Mouse (Mus musculus): ENCODE measurements around the gene Tlx1. TPM values are rescaled to one million over a fixed set of nuclear protein-coding genes. Genes with fewer than 3 reads are reported as not detected.
A peak's percentile ranks its signal among the peaks of the same experiment; 100 is the strongest.

Tlx1 gene
- total and polyA plus RNA-seq, 2 experiments = 0.05 TPM; not detected in 1

DNA sequence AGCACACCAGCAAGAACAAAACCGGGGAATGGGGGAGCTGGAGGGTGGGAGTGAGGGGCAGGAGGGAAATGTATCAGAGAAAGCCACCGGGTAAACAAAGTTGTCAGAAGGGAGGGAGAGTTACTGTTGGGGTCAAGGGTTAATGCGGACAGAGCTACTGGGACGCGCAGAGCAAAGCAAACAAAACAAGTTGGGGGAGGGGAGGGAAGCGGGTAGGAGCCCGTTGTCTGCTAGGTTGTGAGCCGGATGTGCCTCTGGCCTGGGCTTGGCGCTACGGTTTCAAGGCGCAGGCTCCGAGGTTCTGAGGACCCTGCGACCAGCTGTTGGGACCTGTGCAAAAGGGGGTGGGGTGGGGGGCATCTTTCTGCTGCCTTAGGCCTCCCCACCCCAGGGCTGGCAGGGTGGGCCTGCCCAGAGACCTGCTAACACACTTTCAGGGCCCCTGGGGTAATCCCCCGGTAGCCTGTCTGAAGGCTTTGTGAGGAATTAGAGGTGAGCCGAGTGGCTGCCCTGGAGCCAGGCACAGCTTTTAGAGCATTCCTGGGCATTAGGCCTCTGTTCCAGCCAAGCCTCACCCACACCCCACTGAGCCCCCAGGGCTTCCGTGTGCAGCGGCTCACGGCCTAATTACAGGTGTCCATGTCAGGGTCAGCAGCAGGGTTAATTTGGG, 36.6 kb upstream of the Tlx1 start:
- peak overlapping the region; percentile 56 for H3K27ac ChIP-seq (replicated peaks; ENCODE audit: insufficient read depth, low read depth, low read length)
- H3K27me3 ChIP-seq (ENCODE audit: control insufficient read depth, insufficient read depth, low read length) = no peaks in the 10 kb centered on the region
- no peak for TF ChIP-seq CTCF (IDR thresholded peaks at IDR 0.05; ENCODE audit: low read depth, low read length)
- TF ChIP-seq POLR2A (IDR thresholded peaks at IDR 0.05; ENCODE audit: extremely low read depth, insufficient read depth, low read length) = no peak
- no peaks in the 10 kb centered on the region for H3K79me2 ChIP-seq (ENCODE audit: control insufficient read depth, insufficient read depth, low read length)
- DNase-seq (ENCODE audit: extremely low read depth, low read depth, low spot score) = peak; percentile 81
- peak overlapping the region; percentile 46 for H3K9ac ChIP-seq (ENCODE audit: low read depth, low read length)
- H3K36me3 ChIP-seq (ENCODE audit: control insufficient read depth, insufficient read depth, low read length) = no peaks in the 10 kb centered on the region
- no peak overlapping the region for H3K4me3 ChIP-seq (ENCODE audit: insufficient read depth, low read depth, low read length)
- WGBS = 10% methylated on average over 18 of the region's 18 CpGs
- peaks cover 5% of the 10 kb centered on the region; the same call in 1 of the 2 replicates for H3K4me1 ChIP-seq (ENCODE audit: control insufficient read depth, insufficient read depth, low read length)

DNA sequence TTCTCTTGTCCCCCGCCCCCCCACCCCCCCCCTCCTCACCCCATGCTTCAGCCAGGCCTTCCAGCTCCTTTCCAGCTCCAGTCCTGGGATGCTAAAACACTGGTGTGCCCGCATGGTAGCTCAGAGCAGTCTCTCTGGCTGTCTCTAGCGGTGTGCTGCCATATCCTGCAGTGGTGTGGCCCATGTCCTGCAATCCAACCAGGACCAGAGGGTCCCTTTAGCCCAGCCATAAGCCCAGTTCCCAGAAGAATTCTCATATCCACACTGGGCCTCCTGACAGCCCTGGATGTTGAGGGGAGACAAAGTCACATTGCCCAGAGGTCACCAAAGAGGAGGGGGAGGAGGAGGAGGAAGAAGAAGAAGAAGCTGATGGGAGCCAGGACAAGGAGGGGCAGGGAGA, 35.7 kb upstream of the Tlx1 start:
- Histone ChIP-seq H3K9ac (ENCODE audit: low read depth, low read length) (no peak overlapping the region), H3K27ac (replicated peaks; ENCODE audit: insufficient read depth, low read depth, low read length) (no peak overlapping the region), H3K36me3 (ENCODE audit: control insufficient read depth, insufficient read depth, low read length) (no peaks in the 10 kb centered on the region), H3K79me2 (ENCODE audit: control insufficient read depth, insufficient read depth, low read length) (no peaks in the 10 kb centered on the region), H3K4me3 (ENCODE audit: insufficient read depth, low read depth, low read length) (no peak overlapping the region), H3K4me1 (ENCODE audit: control insufficient read depth, insufficient read depth, low read length) (peaks cover 5% of the 10 kb centered on the region; the same call in 1 of the 2 replicates), H3K27me3 (ENCODE audit: control insufficient read depth, insufficient read depth, low read length) (no peaks in the 10 kb centered on the region)
- TF ChIP-seq POLR2A (IDR thresholded peaks at IDR 0.05; ENCODE audit: extremely low read depth, insufficient read depth, low read length) (no peak), CTCF (IDR thresholded peaks at IDR 0.05; ENCODE audit: low read depth, low read length) (no peak)
- WGBS = 92% methylated on average over 2 of the region's 3 CpGs
- no peak for DNase-seq (ENCODE audit: extremely low read depth, low read depth, low spot score)

DNA sequence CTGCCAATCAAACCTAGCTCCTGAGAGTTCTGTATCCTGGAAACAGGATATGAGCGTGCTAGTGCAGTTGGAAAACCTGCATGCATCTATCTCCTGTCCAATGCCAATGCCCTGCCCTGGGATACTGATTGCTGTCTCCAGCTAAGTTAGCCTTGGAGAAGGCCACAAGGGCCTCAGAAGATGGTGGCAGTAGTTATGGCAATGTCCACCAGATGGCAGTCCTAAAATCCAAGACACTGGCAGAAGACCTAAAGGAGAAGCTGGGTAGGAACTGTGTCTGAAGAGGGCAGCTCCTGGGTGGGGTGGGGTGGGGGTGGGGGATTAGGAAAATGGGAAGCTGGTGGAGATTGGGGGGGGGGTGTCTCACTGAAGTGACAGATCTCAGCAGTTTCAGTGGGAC, 33.7 kb upstream of the Tlx1 start:
- peak; percentile 30 for DNase-seq (ENCODE audit: extremely low read depth, low read depth, low spot score)
- TF ChIP-seq POLR2A (IDR thresholded peaks at IDR 0.05; ENCODE audit: extremely low read depth, insufficient read depth, low read length) = no peak
- peak; percentile 44; the same call in 1 of the 2 replicates for TF ChIP-seq CTCF (IDR thresholded peaks at IDR 0.05; ENCODE audit: low read depth, low read length)
- no peaks in the 10 kb centered on the region for H3K27me3 ChIP-seq (ENCODE audit: control insufficient read depth, insufficient read depth, low read length)
- H3K36me3 ChIP-seq (ENCODE audit: control insufficient read depth, insufficient read depth, low read length) = no peaks in the 10 kb centered on the region
- H3K4me3 ChIP-seq (ENCODE audit: insufficient read depth, low read depth, low read length) = no peak overlapping the region
- no peak overlapping the region for H3K9ac ChIP-seq (ENCODE audit: low read depth, low read length)
- 76% methylated on average over 1 of the region's 1 CpGs for WGBS
- H3K27ac ChIP-seq (replicated peaks; ENCODE audit: insufficient read depth, low read depth, low read length) = no peak overlapping the region
- H3K4me1 ChIP-seq (ENCODE audit: control insufficient read depth, insufficient read depth, low read length) = peaks cover 5% of the 10 kb centered on the region; the same call in 1 of the 2 replicates
- H3K79me2 ChIP-seq (ENCODE audit: control insufficient read depth, insufficient read depth, low read length) = no peaks in the 10 kb centered on the region

DNA sequence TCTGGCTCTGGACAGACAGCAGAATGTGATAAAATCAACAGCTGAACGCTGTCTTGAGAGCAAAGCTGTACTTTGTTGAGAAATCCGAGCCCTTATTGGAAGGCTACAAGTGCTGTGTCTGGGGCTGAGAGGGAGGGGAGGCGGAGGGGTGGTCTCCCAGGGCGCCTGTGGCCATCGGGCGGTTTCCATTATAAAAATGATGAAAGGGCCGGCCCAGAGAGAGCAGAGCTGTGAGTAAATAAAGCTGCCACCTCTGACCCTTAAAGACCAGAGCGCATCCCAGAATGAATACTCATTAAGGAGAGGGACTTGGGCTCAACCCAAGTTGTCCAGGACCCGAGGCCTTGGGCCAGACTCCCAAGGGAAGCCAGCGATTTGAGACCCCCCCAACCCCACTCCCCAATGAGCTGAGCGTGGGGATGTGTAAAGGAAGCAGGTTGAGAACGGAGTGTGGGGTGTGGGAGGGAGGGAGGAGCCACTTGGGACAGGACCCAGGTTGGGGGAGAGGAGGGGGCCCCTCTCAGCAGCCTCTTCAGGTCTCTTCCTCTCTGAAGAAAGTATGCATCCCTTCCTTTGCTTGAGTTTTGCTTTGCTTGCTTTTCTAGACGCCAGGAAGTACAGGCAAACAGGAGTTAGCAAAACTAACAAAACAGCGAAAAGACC, 18.4 kb upstream of the Tlx1 start:
- no peak overlapping the region for H3K27ac ChIP-seq (replicated peaks; ENCODE audit: insufficient read depth, low read depth, low read length)
- peaks cover 5% of the 10 kb centered on the region; the same call in 1 of the 2 replicates for H3K27me3 ChIP-seq (ENCODE audit: control insufficient read depth, insufficient read depth, low read length)
- H3K36me3 ChIP-seq (ENCODE audit: control insufficient read depth, insufficient read depth, low read length) = no peaks in the 10 kb centered on the region
- WGBS = 26% methylated on average over 14 of the region's 14 CpGs
- no peaks in the 10 kb centered on the region for H3K79me2 ChIP-seq (ENCODE audit: control insufficient read depth, insufficient read depth, low read length)
- TF ChIP-seq POLR2A (IDR thresholded peaks at IDR 0.05; ENCODE audit: extremely low read depth, insufficient read depth, low read length) (no peak), CTCF (IDR thresholded peaks at IDR 0.05; ENCODE audit: low read depth, low read length) (no peak)
- DNase-seq (ENCODE audit: extremely low read depth, low read depth, low spot score) = no peak
- no peak overlapping the region for H3K4me3 ChIP-seq (ENCODE audit: insufficient read depth, low read depth, low read length)
- H3K4me1 ChIP-seq (ENCODE audit: control insufficient read depth, insufficient read depth, low read length) = no peaks in the 10 kb centered on the region
- H3K9ac ChIP-seq (ENCODE audit: low read depth, low read length) = no peak overlapping the region

GRCm38 (mm10) chr19:45142531-45142930, 7.9 kb upstream of the Tlx1 start:
- no peak overlapping the region for H3K27ac ChIP-seq (replicated peaks; ENCODE audit: insufficient read depth, low read depth, low read length)
- H3K27me3 ChIP-seq (ENCODE audit: control insufficient read depth, insufficient read depth, low read length) = peaks cover 20% of the 10 kb centered on the region
- DNase-seq (ENCODE audit: extremely low read depth, low read depth, low spot score) = no peak
- H3K4me3 ChIP-seq (ENCODE audit: insufficient read depth, low read depth, low read length) = no peak overlapping the region
- 35% methylated on average over 3 of the region's 3 CpGs for WGBS
- H3K36me3 ChIP-seq (ENCODE audit: control insufficient read depth, insufficient read depth, low read length) = no peaks in the 10 kb centered on the region
- H3K4me1 ChIP-seq (ENCODE audit: control insufficient read depth, insufficient read depth, low read length) = no peaks in the 10 kb centered on the region
- no peaks in the 10 kb centered on the region for H3K79me2 ChIP-seq (ENCODE audit: control insufficient read depth, insufficient read depth, low read length)
- no peak overlapping the region for H3K9ac ChIP-seq (ENCODE audit: low read depth, low read length)
- TF ChIP-seq CTCF (IDR thresholded peaks at IDR 0.05; ENCODE audit: low read depth, low read length) = no peak
- no peak for TF ChIP-seq POLR2A (IDR thresholded peaks at IDR 0.05; ENCODE audit: extremely low read depth, insufficient read depth, low read length)
